Mouse (Mus musculus): Measurements from ENCODE around the gene C1rb. TPM values are rescaled to one million over a fixed set of nuclear protein-coding genes. Genes with fewer than 3 reads are reported as not detected.
A peak's percentile ranks its signal among the peaks of the same experiment; 100 is the strongest.
"Not testable (repeated sequence)": the region's sequence is repeated elsewhere in the genome, so short reads cannot be mapped to it uniquely, and the experiment has no call there.

Gene C1rb
- polyA plus RNA-seq (2014; fragmentation: Nextera tagmentation; extraction: Ambion mirVana) = not detected in 2 replicates

DNA sequence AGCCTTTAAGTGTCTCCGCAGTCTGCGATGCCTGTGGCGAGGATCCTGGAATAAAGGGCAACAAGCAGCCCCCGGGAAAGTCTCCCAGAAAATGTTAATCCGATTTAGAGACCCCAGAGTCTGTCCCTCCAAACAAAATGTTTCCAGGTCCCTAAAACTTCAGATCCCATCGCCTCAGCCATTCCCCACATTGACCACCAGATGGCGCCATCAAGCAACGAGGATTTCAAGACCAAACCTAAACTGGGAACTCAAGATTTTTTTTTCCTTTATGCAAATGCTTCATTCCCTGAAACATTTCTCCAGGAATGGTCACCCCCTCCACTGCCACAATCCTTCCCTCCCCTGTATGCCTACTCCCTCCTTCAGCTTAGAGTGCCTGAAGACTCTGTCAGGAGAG, at the start of gene C1rb:
C1rb (plus strand) TSS at position 269 of the 400 bp plus-strand sequence.
- Histone ChIP-seq H3K27ac (replicated peaks in 1 of 2; ENCODE audit: control insufficient read depth in 1 of 2, insufficient read depth in 1 of 2, low read depth in 2 of 2, low read length in 2 of 2) (no peak within 1 kb of the TSS), H3K4me3 (ENCODE audit: control insufficient read depth in 1 of 2, insufficient read depth in 1 of 2, low read depth in 1 of 2, low read length in 2 of 2) (no peak within 1 kb of the TSS), H3K4me1 (ENCODE audit: control insufficient read depth in 2 of 2, insufficient read depth in 2 of 2, low read length in 2 of 2) (peaks cover 0 to 2% of the 10 kb centered on the region in 2 experiments; a peak in 1 of 4 replicates), H3K36me3 (ENCODE audit: control insufficient read depth, insufficient read depth, low read length) (no peaks in the 10 kb centered on the region), H3K9ac (ENCODE audit: low read length) (no peak within 1 kb of the TSS), H3K27me3 (ENCODE audit: control insufficient read depth, insufficient read depth, low read length) (no peaks in the 10 kb centered on the region), H3K4me2 (ENCODE audit: low read length) (peak within 1 kb of the TSS; percentile 36), H3K9me3 (ENCODE audit: control insufficient read depth, low read length) (no peaks in the 10 kb centered on the region)
- ATAC-seq (ENCODE audit: insufficient number of reproducible peaks, insufficient read depth, low FRiP score, low read depth) = no peak
- 6% methylated on average over 8 of the region's 8 CpGs for WGBS

DNA sequence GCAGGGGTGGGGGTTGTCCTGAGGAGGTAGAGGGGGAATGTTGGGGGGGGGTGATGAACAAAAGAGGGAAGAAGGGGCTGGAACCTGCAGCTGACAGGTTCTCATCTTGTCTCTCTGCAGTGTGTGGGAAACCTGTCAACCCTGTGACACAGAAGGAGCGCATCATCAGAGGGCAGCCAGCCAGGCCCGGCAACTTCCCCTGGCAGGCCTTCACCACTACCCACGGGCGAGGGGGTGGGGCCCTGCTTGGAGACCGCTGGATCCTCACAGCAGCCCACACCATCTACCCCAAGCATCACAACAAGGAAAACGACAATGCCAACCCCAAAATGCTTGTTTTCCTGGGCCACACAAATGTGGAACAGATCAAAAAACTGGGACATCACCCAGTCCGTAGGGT, 48.0 kb upstream of the C1rb start:
- H3K27me3 ChIP-seq (ENCODE audit: control insufficient read depth, insufficient read depth, low read length); ATAC-seq (ENCODE audit: insufficient number of reproducible peaks, insufficient read depth, low FRiP score, low read depth); H3K9me3 ChIP-seq (ENCODE audit: control insufficient read depth, low read length); H3K4me2 ChIP-seq (ENCODE audit: low read length); H3K4me1 ChIP-seq (ENCODE audit: control insufficient read depth in 2 of 2, insufficient read depth in 2 of 2, low read length in 2 of 2); H3K9ac ChIP-seq (ENCODE audit: low read length); H3K36me3 ChIP-seq (ENCODE audit: control insufficient read depth, insufficient read depth, low read length); H3K27ac ChIP-seq (replicated peaks in 1 of 2; ENCODE audit: control insufficient read depth in 1 of 2, insufficient read depth in 1 of 2, low read depth in 2 of 2, low read length in 2 of 2); H3K4me3 ChIP-seq (ENCODE audit: control insufficient read depth in 1 of 2, insufficient read depth in 1 of 2, low read depth in 1 of 2, low read length in 2 of 2): not testable (repeated sequence)
- 64% methylated on average over 7 of the region's 7 CpGs for WGBS

DNA sequence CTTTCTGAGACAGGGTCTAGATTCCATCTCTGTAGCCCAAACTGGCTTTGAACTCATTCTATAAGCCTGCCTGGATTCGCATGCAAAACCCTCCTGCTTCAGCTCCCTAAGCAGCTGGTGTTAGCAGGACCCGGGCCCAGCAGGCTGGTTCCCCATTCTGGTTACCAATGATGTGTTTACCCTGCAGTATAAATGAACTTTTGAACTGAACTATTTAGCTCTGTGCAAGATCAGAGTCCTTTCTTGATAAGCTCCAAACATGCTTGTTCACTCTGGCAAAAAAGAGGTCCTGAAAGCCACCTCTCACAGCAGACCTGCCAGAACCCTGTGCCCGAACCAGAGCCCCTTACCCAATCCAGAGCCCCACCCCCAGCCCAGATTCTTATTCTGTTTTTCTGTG, 42.2 kb upstream of the C1rb start:
- WGBS = 58% methylated on average over 3 of the region's 3 CpGs
- no peaks in the 10 kb centered on the region for H3K4me1 ChIP-seq (ENCODE audit: control insufficient read depth in 2 of 2, insufficient read depth in 2 of 2, low read length in 2 of 2)

DNA sequence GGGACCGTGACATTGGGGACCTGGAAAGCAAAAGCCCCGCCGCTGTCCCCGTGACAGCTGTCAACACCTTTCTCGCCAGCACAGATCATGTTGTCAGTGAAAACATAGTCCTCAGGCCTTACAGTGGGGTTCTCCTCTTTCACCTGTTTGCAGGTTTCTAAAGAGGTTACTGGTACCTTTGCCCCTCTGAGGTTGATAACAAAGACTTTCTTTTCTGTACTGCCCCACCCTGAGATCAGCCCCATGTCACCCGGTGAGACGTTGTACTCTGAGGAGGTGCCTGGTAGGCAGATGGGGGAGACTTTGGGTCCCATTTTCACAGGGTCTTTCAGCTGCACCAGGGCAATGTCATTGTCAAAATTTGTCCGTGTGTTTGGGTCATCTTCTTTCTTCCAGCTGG, 39.0 kb upstream of the C1rb start:
- H3K4me3 ChIP-seq (ENCODE audit: control insufficient read depth in 1 of 2, insufficient read depth in 1 of 2, low read depth in 1 of 2, low read length in 2 of 2) = no peak overlapping the region
- no peaks in the 10 kb centered on the region for H3K4me1 ChIP-seq (ENCODE audit: control insufficient read depth in 2 of 2, insufficient read depth in 2 of 2, low read length in 2 of 2)
- H3K9me3 ChIP-seq (ENCODE audit: control insufficient read depth, low read length) = no peaks in the 10 kb centered on the region
- no peak overlapping the region for H3K27ac ChIP-seq (replicated peaks in 1 of 2; ENCODE audit: control insufficient read depth in 1 of 2, insufficient read depth in 1 of 2, low read depth in 2 of 2, low read length in 2 of 2)
- no peaks in the 10 kb centered on the region for H3K27me3 ChIP-seq (ENCODE audit: control insufficient read depth, insufficient read depth, low read length)
- 63% methylated on average over 8 of the region's 8 CpGs for WGBS
- H3K9ac ChIP-seq (ENCODE audit: low read length) = no peak overlapping the region
- no peak overlapping the region for H3K4me2 ChIP-seq (ENCODE audit: low read length)
- H3K36me3 ChIP-seq (ENCODE audit: control insufficient read depth, insufficient read depth, low read length) = no peaks in the 10 kb centered on the region
- no peak for ATAC-seq (ENCODE audit: insufficient number of reproducible peaks, insufficient read depth, low FRiP score, low read depth)

More for the DNA sequence above, 42.2 kb upstream of the C1rb start:
- H3K36me3 ChIP-seq (ENCODE audit: control insufficient read depth, insufficient read depth, low read length) = no peaks in the 10 kb centered on the region
- H3K9ac ChIP-seq (ENCODE audit: low read length) = no peak overlapping the region
- no peaks in the 10 kb centered on the region for H3K9me3 ChIP-seq (ENCODE audit: control insufficient read depth, low read length)
- H3K4me3 ChIP-seq (ENCODE audit: control insufficient read depth in 1 of 2, insufficient read depth in 1 of 2, low read depth in 1 of 2, low read length in 2 of 2) = no peak overlapping the region
- no peak overlapping the region for H3K4me2 ChIP-seq (ENCODE audit: low read length)
- no peak for ATAC-seq (ENCODE audit: insufficient number of reproducible peaks, insufficient read depth, low FRiP score, low read depth)
- H3K27me3 ChIP-seq (ENCODE audit: control insufficient read depth, insufficient read depth, low read length) = no peaks in the 10 kb centered on the region
- H3K27ac ChIP-seq (replicated peaks in 1 of 2; ENCODE audit: control insufficient read depth in 1 of 2, insufficient read depth in 1 of 2, low read depth in 2 of 2, low read length in 2 of 2) = no peak overlapping the region

DNA sequence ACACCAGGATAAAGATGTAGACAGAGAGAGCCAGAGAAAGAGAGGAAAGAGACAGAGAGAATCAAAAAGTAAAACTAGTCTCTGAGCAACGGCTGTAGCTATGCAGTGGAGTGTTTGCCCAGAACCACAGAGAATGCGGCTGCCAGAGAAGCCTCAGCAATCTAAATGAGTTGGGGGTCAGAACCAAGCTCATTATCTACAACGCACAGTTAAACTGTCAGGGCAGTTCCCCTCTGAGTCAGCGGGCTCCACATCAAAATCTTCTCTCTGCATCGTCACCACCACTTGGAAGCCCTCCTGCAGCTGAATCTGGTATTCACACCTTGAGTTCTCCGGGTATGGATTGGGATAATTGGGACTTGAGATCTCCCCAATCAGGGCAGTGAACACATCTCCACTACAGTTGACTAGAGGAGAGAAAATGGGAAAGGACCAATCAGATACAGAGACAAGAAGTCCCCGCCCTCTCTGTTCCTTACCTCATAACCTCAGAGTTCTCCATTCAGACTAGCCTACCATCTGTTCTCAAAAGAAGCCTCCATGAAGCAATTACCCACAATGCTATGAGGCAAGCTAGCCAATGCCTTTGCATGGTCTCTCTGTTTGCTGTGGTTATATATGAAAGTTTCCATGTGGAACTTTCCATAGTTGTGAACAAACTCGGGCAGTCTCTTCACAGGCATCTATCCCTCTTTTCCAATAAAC, 33.8 kb upstream of the C1rb start:
- not testable (repeated sequence) for H3K36me3 ChIP-seq (ENCODE audit: control insufficient read depth, insufficient read depth, low read length); H3K9me3 ChIP-seq (ENCODE audit: control insufficient read depth, low read length); ATAC-seq (ENCODE audit: insufficient number of reproducible peaks, insufficient read depth, low FRiP score, low read depth); H3K9ac ChIP-seq (ENCODE audit: low read length); H3K27me3 ChIP-seq (ENCODE audit: control insufficient read depth, insufficient read depth, low read length); H3K4me3 ChIP-seq (ENCODE audit: control insufficient read depth in 1 of 2, insufficient read depth in 1 of 2, low read depth in 1 of 2, low read length in 2 of 2); H3K4me2 ChIP-seq (ENCODE audit: low read length); H3K4me1 ChIP-seq (ENCODE audit: control insufficient read depth in 2 of 2, insufficient read depth in 2 of 2, low read length in 2 of 2); H3K27ac ChIP-seq (replicated peaks in 1 of 2; ENCODE audit: control insufficient read depth in 1 of 2, insufficient read depth in 1 of 2, low read depth in 2 of 2, low read length in 2 of 2)
- 67% methylated on average over 8 of the region's 8 CpGs for WGBS

DNA sequence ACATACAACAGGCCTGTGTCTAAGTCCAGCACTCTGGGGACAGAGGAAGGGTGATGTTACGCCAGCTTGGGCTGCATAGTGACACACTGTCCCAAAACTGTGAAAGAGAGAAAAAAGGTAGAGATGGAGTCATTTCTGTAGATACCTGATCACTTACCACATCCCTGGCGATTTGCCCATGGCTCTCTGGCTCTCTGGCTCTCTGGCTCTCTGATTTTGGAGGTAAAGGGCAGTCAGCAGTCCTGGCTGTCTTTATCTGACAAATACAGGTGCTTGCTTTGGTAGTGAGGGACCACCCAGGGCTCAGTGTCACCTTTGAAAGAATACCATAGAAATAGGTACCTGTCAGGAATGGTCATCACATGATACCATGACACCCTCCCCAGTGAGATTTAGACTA, 28.9 kb upstream of the C1rb start:
- not testable (repeated sequence) for H3K36me3 ChIP-seq (ENCODE audit: control insufficient read depth, insufficient read depth, low read length); H3K27ac ChIP-seq (replicated peaks in 1 of 2; ENCODE audit: control insufficient read depth in 1 of 2, insufficient read depth in 1 of 2, low read depth in 2 of 2, low read length in 2 of 2); ATAC-seq (ENCODE audit: insufficient number of reproducible peaks, insufficient read depth, low FRiP score, low read depth); H3K4me1 ChIP-seq (ENCODE audit: control insufficient read depth in 2 of 2, insufficient read depth in 2 of 2, low read length in 2 of 2); H3K9ac ChIP-seq (ENCODE audit: low read length); H3K9me3 ChIP-seq (ENCODE audit: control insufficient read depth, low read length); H3K4me2 ChIP-seq (ENCODE audit: low read length); H3K27me3 ChIP-seq (ENCODE audit: control insufficient read depth, insufficient read depth, low read length); H3K4me3 ChIP-seq (ENCODE audit: control insufficient read depth in 1 of 2, insufficient read depth in 1 of 2, low read depth in 1 of 2, low read length in 2 of 2)
- 68% methylated on average over 2 of the region's 2 CpGs for WGBS

DNA sequence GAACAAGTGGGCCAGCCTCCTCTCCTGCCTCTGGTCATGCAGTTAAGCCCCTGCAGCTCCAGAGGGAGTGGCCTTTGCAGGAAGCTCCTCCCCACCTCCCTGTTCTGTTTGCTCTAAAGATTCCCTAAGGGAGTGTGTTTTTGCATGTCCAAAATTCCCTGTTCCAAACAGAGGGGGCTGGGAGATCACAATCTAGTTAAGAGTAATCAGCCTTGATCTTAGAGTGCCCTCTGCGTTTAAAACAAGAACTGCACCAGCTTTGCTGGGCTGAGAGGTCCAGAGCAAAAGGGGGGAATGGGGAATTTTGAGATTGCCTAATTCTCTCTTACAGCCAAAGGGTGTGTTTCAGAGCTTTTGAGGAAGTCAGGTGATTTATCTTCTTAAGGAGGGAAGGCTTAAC, 27.8 kb upstream of the C1rb start, which contains the start of gene C1s1:
C1s1 (minus strand) TSS at position 76 of the 400 bp plus-strand sequence.
- not testable (repeated sequence) for H3K4me1 ChIP-seq (ENCODE audit: control insufficient read depth in 2 of 2, insufficient read depth in 2 of 2, low read length in 2 of 2); H3K9ac ChIP-seq (ENCODE audit: low read length); H3K36me3 ChIP-seq (ENCODE audit: control insufficient read depth, insufficient read depth, low read length); H3K4me2 ChIP-seq (ENCODE audit: low read length); ATAC-seq (ENCODE audit: insufficient number of reproducible peaks, insufficient read depth, low FRiP score, low read depth); H3K27ac ChIP-seq (replicated peaks in 1 of 2; ENCODE audit: control insufficient read depth in 1 of 2, insufficient read depth in 1 of 2, low read depth in 2 of 2, low read length in 2 of 2); H3K4me3 ChIP-seq (ENCODE audit: control insufficient read depth in 1 of 2, insufficient read depth in 1 of 2, low read depth in 1 of 2, low read length in 2 of 2); H3K27me3 ChIP-seq (ENCODE audit: control insufficient read depth, insufficient read depth, low read length); H3K9me3 ChIP-seq (ENCODE audit: control insufficient read depth, low read length)
- WGBS = 0% methylated on average over 1 of the region's 1 CpGs

DNA sequence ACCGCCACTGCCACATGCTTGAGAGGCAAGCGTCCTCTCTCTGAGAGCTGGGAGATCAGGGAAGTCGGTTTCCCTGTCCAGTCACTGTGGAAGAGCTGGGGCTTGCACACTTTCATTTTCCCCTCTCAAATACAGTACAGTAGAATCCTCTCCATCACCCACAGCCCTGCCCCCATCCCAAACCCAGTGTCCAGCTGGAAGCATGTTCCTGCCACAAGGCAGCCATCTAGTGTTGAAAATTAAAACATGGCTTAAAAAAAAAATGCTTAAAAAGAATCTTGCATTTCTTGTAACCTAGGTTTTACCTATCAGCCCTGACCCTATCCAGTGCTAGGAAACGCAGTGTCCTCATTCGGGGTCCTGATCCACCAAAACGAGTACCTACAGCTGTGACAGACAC, 25.6 kb upstream of the C1rb start:
- no peaks in the 10 kb centered on the region for H3K27me3 ChIP-seq (ENCODE audit: control insufficient read depth, insufficient read depth, low read length)
- no peak overlapping the region for H3K4me2 ChIP-seq (ENCODE audit: low read length)
- no peak overlapping the region for H3K27ac ChIP-seq (replicated peaks in 1 of 2; ENCODE audit: control insufficient read depth in 1 of 2, insufficient read depth in 1 of 2, low read depth in 2 of 2, low read length in 2 of 2)
- H3K4me3 ChIP-seq (ENCODE audit: control insufficient read depth in 1 of 2, insufficient read depth in 1 of 2, low read depth in 1 of 2, low read length in 2 of 2) = no peak overlapping the region
- H3K36me3 ChIP-seq (ENCODE audit: control insufficient read depth, insufficient read depth, low read length) = no peaks in the 10 kb centered on the region
- no peaks in the 10 kb centered on the region for H3K4me1 ChIP-seq (ENCODE audit: control insufficient read depth in 2 of 2, insufficient read depth in 2 of 2, low read length in 2 of 2)
- no peaks in the 10 kb centered on the region for H3K9me3 ChIP-seq (ENCODE audit: control insufficient read depth, low read length)
- WGBS = 74% methylated on average over 5 of the region's 6 CpGs
- no peak for ATAC-seq (ENCODE audit: insufficient number of reproducible peaks, insufficient read depth, low FRiP score, low read depth)
- H3K9ac ChIP-seq (ENCODE audit: low read length) = no peak overlapping the region

All from heart, embryonic 14.5 days (tissue).